Mouse (Mus musculus) embryonic fibroblast, embryonic 13.5 days (primary cell): ENCODE data around the gene Mybphl.

ENCODE experiments used
- CTCF ChIP-seq: IDR thresholded peaks from 2 replicates; pipeline ENCODE4 v1.5.1; 2011; ENCODE audit warnings: mild to moderate bottlenecking, control low read depth, low read length, moderate library complexity, borderline replicate concordance; ENCODE audit not compliant: insufficient read depth
- POLR2A ChIP-seq: IDR thresholded peaks from 2 replicates; pipeline ENCODE4 v1.6.1; 2011; ENCODE audit warnings: low read depth, mild to moderate bottlenecking, control low read depth, low read length, moderate library complexity

GRCm38 (mm10) chr3:108392299-108392698 lies 27.6 kb downstream of the Mybphl start:
- TF ChIP-seq CTCF = no peak
- TF ChIP-seq POLR2A = no peak
